Mouse (Mus musculus) spleen, postnatal 10 days (tissue): ENCODE measurements around the gene Stag1.

Experiments
- DNase-seq, 2 experiments: peaks; one replicate each; pipeline ENCODE4 v3.0.0; 2021 to 2022; ENCODE audit warnings: low spot score in 2 of 2

Gene Stag1

GRCm38 (mm10) chr9:100597546-100597945, at the start of gene Stag1:
Gene Stag1, plus strand, starts transcription at chr9:100597798.
- DNase-seq = no peak

- DNase-seq = peak in 1 of 2 experiments; percentile 64
These were observed 49.3 kb upstream of the Stag1 start for GRCm38 (mm10) chr9:100548313-100548712.

GRCm38 (mm10) chr9:100555686-100556085, 41.9 kb upstream of the Stag1 start:
- DNase-seq = no peak

GRCm38 (mm10) chr9:100558023-100558573, 39.5 kb upstream of the Stag1 start:
- no peak for DNase-seq

GRCm38 (mm10) chr9:100558991-100559390, 38.6 kb upstream of the Stag1 start:
- no peak for DNase-seq

GRCm38 (mm10) chr9:100560251-100560890, 37.2 kb upstream of the Stag1 start:
- DNase-seq = no peak

- peak in 1 of 2 experiments; percentile 17 for DNase-seq
These were observed 27.6 kb upstream of the Stag1 start for GRCm38 (mm10) chr9:100569798-100570625.

- peak in 1 of 2 experiments; percentile 18 for DNase-seq
These were observed 26.9 kb upstream of the Stag1 start, which contains the start of gene Slc35g2 for GRCm38 (mm10) chr9:100570626-100571233. Gene Slc35g2, minus strand, starts transcription at chr9:100571090.

- DNase-seq = no peak
These were observed 26.1 kb upstream of the Stag1 start for GRCm38 (mm10) chr9:100571511-100571910.

GRCm38 (mm10) chr9:100573300-100573699, 24.3 kb upstream of the Stag1 start:
- DNase-seq = no peak

- DNase-seq = no peak
These were observed 23.7 kb upstream of the Stag1 start for GRCm38 (mm10) chr9:100573942-100574341.

GRCm38 (mm10) chr9:100580196-100580740, 17.3 kb upstream of the Stag1 start:
- DNase-seq = no peak

- DNase-seq = no peak
These were observed 15.8 kb upstream of the Stag1 start for GRCm38 (mm10) chr9:100581543-100582492.

GRCm38 (mm10) chr9:100582883-100583575, 14.6 kb upstream of the Stag1 start:
- DNase-seq = no peak

GRCm38 (mm10) chr9:100584031-100584430, 13.6 kb upstream of the Stag1 start:
- DNase-seq = no peak

GRCm38 (mm10) chr9:100590462-100590861, 7.1 kb upstream of the Stag1 start:
- DNase-seq = no peak

- no peak for DNase-seq
These were observed 1.3 kb upstream of the Stag1 start for GRCm38 (mm10) chr9:100596317-100596716.

- no peak for DNase-seq
These were observed 2.2 kb downstream of the Stag1 start for GRCm38 (mm10) chr9:100599761-100600328.

GRCm38 (mm10) chr9:100602130-100602529, 4.5 kb downstream of the Stag1 start:
- no peak for DNase-seq

GRCm38 (mm10) chr9:100603156-100603555, 5.6 kb downstream of the Stag1 start:
- no peak for DNase-seq
